Mouse (Mus musculus) stomach, postnatal 0 days (tissue): ENCODE data around the gene Dido1.

Source experiments
- CTCF ChIP-seq: IDR thresholded peaks from 2 replicates; pipeline ENCODE4 v1.5.1; 2016; ENCODE audit warnings: antibody characterized with exemption, low read depth, mild to moderate bottlenecking, moderate library complexity
- EP300 ChIP-seq: optimal IDR thresholded peaks from 2 replicates; pipeline ENCODE3; 2016; ENCODE audit warnings: antibody characterized with exemption

DNA sequence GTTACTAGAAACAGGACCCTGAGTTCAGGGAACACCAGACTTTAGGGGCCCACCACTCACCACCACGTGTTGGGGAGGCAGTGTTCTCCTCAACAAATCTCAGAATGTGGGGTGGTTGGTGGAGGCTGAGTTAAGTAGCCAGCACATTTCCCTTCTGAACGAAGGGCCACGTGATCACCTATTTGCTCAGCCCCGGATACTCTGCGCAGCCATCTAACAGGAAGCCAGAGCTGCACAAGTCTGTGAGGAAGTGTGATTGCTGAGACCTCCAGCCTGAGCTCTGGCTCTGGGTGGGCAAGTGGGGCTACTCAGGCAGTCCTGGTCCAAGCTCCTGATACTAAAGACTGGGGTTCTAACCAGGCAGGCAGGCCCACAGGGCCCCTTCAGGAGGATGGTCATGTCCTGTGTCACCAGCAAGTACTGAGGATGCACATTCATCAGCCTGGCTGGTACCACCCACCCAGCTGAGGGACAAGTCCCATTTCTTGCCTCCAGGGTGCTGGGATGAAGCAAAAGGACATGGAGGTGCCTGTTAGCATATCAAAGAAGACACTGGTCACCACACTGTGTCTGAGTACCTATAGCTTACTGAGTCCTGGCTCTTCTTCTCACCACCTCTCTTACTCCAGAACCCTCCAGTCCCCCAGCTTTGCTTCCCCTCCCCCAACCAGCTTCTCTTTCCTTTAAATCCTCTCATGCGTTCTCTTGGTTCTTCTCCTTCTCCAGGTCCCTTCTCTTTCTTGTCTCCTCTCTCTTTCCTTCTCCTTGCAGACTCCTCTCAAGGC lies 17.1 kb upstream of the Dido1 start:
- no peak for TF ChIP-seq CTCF
- TF ChIP-seq EP300, result no peak
